Mouse (Mus musculus): ENCODE measurements around the gene Lsm6. TPM values are rescaled to one million over a fixed set of nuclear protein-coding genes. Genes with fewer than 3 reads are reported as not detected.
A peak's percentile ranks its signal among the peaks of the same experiment; 100 is the strongest.

Gene Lsm6
- polyA plus RNA-seq (2012; ENCODE audit: insufficient read depth, low replicate concordance), result 3.2 TPM in 1 of 2 replicates, not detected in the other

GRCm38 (mm10) chr8:78820673-78821310 lies at the start of gene Lsm6:
Lsm6 (minus strand) TSS chr8:78821140.
- Histone ChIP-seq H3K9me3 (peaks cover 3% of the 10 kb centered on the region; the same call in 1 of the 2 replicates), H3K4me3 (replicated peaks) (peak within 1 kb of the TSS; percentile 96), H3K36me3 (replicated peaks; ENCODE audit: low read length) (peaks cover 19% of the 10 kb centered on the region), H3K27me3 (replicated peaks) (no peaks in the 10 kb centered on the region), H3K4me1 (peaks cover 43% of the 10 kb centered on the region)
- TF ChIP-seq FLI1 (IDR thresholded peaks at IDR 0.05; ENCODE audit: low read length) (no peak), GATA1 (IDR thresholded peaks at IDR 0.05; ENCODE audit: borderline replicate concordance, low read length) (no peak)

- Histone ChIP-seq H3K27me3 (replicated peaks) (peaks cover 4% of the 10 kb centered on the region), H3K4me3 (replicated peaks) (no peak overlapping the region), H3K36me3 (replicated peaks; ENCODE audit: low read length) (no peaks in the 10 kb centered on the region), H3K9me3 (no peaks in the 10 kb centered on the region), H3K4me1 (no peaks in the 10 kb centered on the region)
- TF ChIP-seq FLI1 (IDR thresholded peaks at IDR 0.05; ENCODE audit: low read length), result no peak
- no peak for TF ChIP-seq GATA1 (IDR thresholded peaks at IDR 0.05; ENCODE audit: borderline replicate concordance, low read length)
Observed at GRCm38 (mm10) chr8:78867036-78867435, 46.1 kb upstream of the Lsm6 start.

GRCm38 (mm10) chr8:78863001-78863400 lies 42.1 kb upstream of the Lsm6 start:
- Histone ChIP-seq H3K9me3 (no peaks in the 10 kb centered on the region), H3K36me3 (replicated peaks; ENCODE audit: low read length) (no peaks in the 10 kb centered on the region), H3K4me3 (replicated peaks) (no peak overlapping the region), H3K27me3 (replicated peaks) (peaks cover 4% of the 10 kb centered on the region), H3K4me1 (no peaks in the 10 kb centered on the region)
- TF ChIP-seq FLI1 (IDR thresholded peaks at IDR 0.05; ENCODE audit: low read length) (no peak), GATA1 (IDR thresholded peaks at IDR 0.05; ENCODE audit: borderline replicate concordance, low read length) (no peak)

- H3K4me1 ChIP-seq, result no peaks in the 10 kb centered on the region
- no peaks in the 10 kb centered on the region for H3K36me3 ChIP-seq (replicated peaks; ENCODE audit: low read length)
- H3K4me3 ChIP-seq (replicated peaks), result no peak overlapping the region
- H3K9me3 ChIP-seq, result no peaks in the 10 kb centered on the region
- TF ChIP-seq FLI1 (IDR thresholded peaks at IDR 0.05; ENCODE audit: low read length), result no peak
- TF ChIP-seq GATA1 (IDR thresholded peaks at IDR 0.05; ENCODE audit: borderline replicate concordance, low read length), result no peak
- H3K27me3 ChIP-seq (replicated peaks), result peaks cover 4% of the 10 kb centered on the region
Observed at GRCm38 (mm10) chr8:78862046-78862445, 41.1 kb upstream of the Lsm6 start.

GRCm38 (mm10) chr8:78860789-78861188 lies 39.8 kb upstream of the Lsm6 start:
- Histone ChIP-seq H3K27me3 (replicated peaks) (peaks cover 4% of the 10 kb centered on the region), H3K4me1 (no peaks in the 10 kb centered on the region), H3K4me3 (replicated peaks) (no peak overlapping the region), H3K36me3 (replicated peaks; ENCODE audit: low read length) (no peaks in the 10 kb centered on the region), H3K9me3 (no peaks in the 10 kb centered on the region)
- no peak for TF ChIP-seq FLI1 (IDR thresholded peaks at IDR 0.05; ENCODE audit: low read length)
- no peak for TF ChIP-seq GATA1 (IDR thresholded peaks at IDR 0.05; ENCODE audit: borderline replicate concordance, low read length)

- Histone ChIP-seq H3K4me3 (replicated peaks) (no peak overlapping the region), H3K4me1 (no peaks in the 10 kb centered on the region), H3K9me3 (peaks cover 4% of the 10 kb centered on the region; the same call in 1 of the 2 replicates), H3K27me3 (replicated peaks) (no peaks in the 10 kb centered on the region), H3K36me3 (replicated peaks; ENCODE audit: low read length) (no peaks in the 10 kb centered on the region)
- TF ChIP-seq GATA1 (IDR thresholded peaks at IDR 0.05; ENCODE audit: borderline replicate concordance, low read length), result no peak
- TF ChIP-seq FLI1 (IDR thresholded peaks at IDR 0.05; ENCODE audit: low read length), result no peak
Observed at GRCm38 (mm10) chr8:78857421-78857820, 36.5 kb upstream of the Lsm6 start.

- Histone ChIP-seq H3K36me3 (replicated peaks; ENCODE audit: low read length) (no peaks in the 10 kb centered on the region), H3K9me3 (peaks cover 4% of the 10 kb centered on the region; the same call in 1 of the 2 replicates), H3K4me1 (no peaks in the 10 kb centered on the region), H3K27me3 (replicated peaks) (no peaks in the 10 kb centered on the region), H3K4me3 (replicated peaks) (no peak overlapping the region)
- TF ChIP-seq FLI1 (IDR thresholded peaks at IDR 0.05; ENCODE audit: low read length), result no peak
- no peak for TF ChIP-seq GATA1 (IDR thresholded peaks at IDR 0.05; ENCODE audit: borderline replicate concordance, low read length)
Observed at GRCm38 (mm10) chr8:78852279-78852678, 31.3 kb upstream of the Lsm6 start.

- Histone ChIP-seq H3K27me3 (replicated peaks) (no peaks in the 10 kb centered on the region), H3K4me1 (no peaks in the 10 kb centered on the region), H3K36me3 (replicated peaks; ENCODE audit: low read length) (no peaks in the 10 kb centered on the region), H3K9me3 (no peaks in the 10 kb centered on the region), H3K4me3 (replicated peaks) (no peak overlapping the region)
- TF ChIP-seq GATA1 (IDR thresholded peaks at IDR 0.05; ENCODE audit: borderline replicate concordance, low read length) (no peak), FLI1 (IDR thresholded peaks at IDR 0.05; ENCODE audit: low read length) (no peak)
Observed at GRCm38 (mm10) chr8:78847240-78847639, 26.3 kb upstream of the Lsm6 start.

- Histone ChIP-seq H3K4me3 (replicated peaks) (no peak overlapping the region), H3K9me3 (no peaks in the 10 kb centered on the region), H3K36me3 (replicated peaks; ENCODE audit: low read length) (no peaks in the 10 kb centered on the region), H3K4me1 (no peaks in the 10 kb centered on the region), H3K27me3 (replicated peaks) (no peaks in the 10 kb centered on the region)
- no peak for TF ChIP-seq FLI1 (IDR thresholded peaks at IDR 0.05; ENCODE audit: low read length)
- TF ChIP-seq GATA1 (IDR thresholded peaks at IDR 0.05; ENCODE audit: borderline replicate concordance, low read length), result no peak
Observed at GRCm38 (mm10) chr8:78844559-78844958, 23.6 kb upstream of the Lsm6 start.

GRCm38 (mm10) chr8:78838656-78839413 lies 17.9 kb upstream of the Lsm6 start:
- H3K36me3 ChIP-seq (replicated peaks; ENCODE audit: low read length), result no peaks in the 10 kb centered on the region
- H3K4me3 ChIP-seq (replicated peaks), result no peak overlapping the region
- H3K9me3 ChIP-seq, result no peaks in the 10 kb centered on the region
- no peaks in the 10 kb centered on the region for H3K27me3 ChIP-seq (replicated peaks)
- peaks cover 9% of the 10 kb centered on the region; the same call in 1 of the 2 replicates for H3K4me1 ChIP-seq
- TF ChIP-seq FLI1 (IDR thresholded peaks at IDR 0.05; ENCODE audit: low read length), result no peak
- TF ChIP-seq GATA1 (IDR thresholded peaks at IDR 0.05; ENCODE audit: borderline replicate concordance, low read length), result no peak

All from megakaryocyte, embryonic 14.5 days (primary cell).